Mouse (Mus musculus) kidney, postnatal 4 days (tissue): Measurements from ENCODE around the gene Hebp2.
A peak's percentile ranks its signal among the peaks of the same experiment; 100 is the strongest.
"Not testable (repeated sequence)": the region's sequence is repeated elsewhere in the genome, so short reads cannot be mapped to it uniquely, and the experiment has no call there.

Experiments
- DNase-seq, 2 experiments: peaks; one replicate each; pipeline ENCODE4 v3.0.0; 2021; ENCODE audit warnings: mixed read lengths in 2 of 2

The Hebp2 gene

DNA sequence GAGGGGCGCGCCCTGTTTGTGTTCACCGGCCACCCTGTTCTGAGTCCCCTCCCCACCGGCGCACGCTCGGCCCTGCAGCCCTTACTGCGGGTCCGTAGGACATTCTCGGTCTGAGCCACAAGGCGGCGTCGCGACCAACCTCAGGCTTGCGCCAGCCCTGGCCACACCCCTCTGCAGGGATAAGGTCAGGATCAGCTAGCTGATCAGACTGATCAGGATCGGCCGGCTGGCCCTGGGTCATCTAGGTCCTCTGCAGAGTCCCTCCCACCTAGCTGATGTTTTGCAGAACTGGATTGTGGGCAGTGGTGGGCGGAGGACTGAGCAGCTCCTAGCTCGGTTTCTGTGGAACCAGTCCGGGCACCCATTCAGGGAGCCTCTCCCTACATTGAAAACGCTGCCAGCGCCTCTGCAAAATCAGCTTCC, at the start of gene Hebp2:
TSS of gene Hebp2 (minus strand) at position 264 of the 423 bp plus-strand sequence.
- DNase-seq, result peak; percentile 80 to 87

DNA sequence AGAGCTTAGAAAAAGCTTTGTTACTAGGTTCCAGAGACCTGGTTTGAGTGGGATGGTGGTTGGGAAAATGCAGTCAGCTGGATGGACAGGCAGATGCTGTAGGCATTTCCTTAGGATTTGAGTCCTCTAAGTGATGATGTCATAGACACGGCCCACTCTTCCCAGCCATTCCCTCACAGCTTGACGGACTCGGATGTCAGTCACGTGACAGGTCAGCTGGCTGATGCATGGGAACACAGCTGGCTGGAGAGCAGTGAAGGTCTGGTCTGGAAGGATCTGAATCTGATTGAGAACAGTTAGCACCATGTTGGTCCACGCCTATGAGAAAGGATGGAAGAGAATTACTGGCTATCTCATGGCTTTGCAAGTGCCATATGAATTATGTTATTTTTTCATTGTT, 43.6 kb upstream of the Hebp2 start:
- no peak for DNase-seq

DNA sequence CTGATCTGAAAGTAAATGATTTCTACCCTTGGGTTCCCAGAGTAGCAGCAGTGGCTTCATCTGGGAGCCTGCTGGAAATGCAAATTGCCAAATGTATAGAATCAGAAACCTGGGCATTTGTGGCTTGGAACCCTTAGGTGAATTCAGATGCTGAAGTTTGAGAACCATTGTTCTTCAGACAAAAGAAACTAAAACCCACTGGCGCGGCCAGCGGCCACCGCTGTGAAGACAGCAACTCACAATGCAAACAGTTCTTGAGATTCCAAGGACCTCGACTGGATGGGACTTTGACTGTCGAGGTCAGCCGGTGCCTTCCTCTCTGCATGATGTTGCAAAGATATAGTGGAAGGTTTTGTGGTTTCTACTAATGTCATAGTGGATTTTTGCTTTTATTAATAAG, 38.3 kb upstream of the Hebp2 start:
- DNase-seq, result no peak

DNA sequence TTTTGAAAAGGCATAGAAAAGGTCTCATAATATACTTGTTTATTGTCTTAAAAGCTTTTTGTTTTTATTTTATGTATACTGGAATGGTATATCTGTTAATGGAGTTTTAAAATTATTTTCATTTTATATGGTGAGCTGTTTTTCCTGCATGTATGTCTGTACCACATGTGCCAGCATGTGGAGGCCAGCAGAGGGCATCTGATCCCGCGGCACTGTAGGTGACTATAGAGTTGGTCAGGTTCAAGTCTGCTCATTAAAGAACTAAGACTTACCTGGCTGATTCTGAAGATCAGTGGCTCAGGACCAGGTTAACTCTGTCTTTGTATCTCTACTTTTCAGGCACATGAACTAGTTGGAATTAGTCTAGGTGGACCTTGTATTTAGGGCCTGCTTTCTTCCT, 26.7 kb upstream of the Hebp2 start:
- peak in 1 of 2 experiments; percentile 27 for DNase-seq

DNA sequence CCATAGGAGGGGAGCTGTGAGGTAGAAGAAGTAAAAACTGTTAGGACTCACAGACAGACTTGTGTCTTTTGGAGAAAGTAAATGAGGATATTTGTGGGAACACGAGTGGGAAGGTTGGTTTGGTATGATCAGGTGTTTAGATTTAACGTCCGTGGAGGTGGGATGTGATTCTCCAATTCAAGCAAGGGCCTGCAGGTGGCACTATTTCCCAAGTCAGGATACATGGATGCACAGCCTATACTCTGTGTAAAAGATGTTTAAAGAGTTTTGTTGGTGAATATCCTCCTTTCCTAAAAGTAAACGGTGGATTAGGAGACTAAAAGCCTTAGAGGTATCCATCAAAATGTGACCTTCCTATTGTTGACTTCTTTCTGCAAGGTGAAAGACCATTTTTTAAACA, 17.1 kb upstream of the Hebp2 start:
- DNase-seq, result peak; percentile 75 to 78

DNA sequence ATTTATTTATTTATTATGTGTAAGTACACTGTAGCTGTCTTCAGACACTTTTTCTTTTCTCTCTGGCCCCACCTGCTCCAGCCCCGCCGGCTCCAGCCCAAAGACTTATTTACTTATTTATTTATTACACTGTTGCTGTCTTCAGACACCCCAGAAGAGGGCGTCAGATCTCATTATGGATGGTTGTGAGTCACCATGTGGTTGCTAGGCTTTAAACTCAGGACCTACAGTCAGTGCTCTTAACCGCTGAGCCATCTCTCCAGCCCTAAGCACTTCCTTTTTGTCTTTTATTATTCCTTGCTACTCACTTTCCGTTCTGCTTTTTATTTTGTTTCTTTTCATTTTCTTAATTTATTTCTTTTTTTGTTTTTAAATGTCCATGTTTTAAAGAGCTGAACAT, 15.6 kb upstream of the Hebp2 start:
- DNase-seq, result no peak

DNA sequence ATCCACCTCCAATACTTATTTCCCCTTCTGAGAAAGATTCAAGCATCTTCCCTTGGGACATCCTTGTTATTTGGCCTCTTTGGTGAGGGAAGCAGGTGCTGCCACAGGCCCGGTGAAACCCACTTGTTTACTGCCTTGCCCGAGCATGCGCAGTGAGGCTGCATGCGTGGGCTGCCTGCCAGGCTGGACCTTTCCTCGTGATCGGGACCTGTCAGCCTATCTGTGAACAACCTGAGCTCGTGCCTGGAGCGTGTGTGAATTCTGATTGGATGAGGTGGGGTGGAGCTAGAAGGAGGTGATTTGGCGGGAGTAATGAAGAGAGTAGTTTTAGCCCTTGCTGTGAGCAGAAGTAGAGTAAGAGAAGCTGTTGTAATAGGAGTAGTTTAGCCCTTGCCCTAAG, 13.2 kb upstream of the Hebp2 start:
- DNase-seq, result not testable (repeated sequence)

DNA sequence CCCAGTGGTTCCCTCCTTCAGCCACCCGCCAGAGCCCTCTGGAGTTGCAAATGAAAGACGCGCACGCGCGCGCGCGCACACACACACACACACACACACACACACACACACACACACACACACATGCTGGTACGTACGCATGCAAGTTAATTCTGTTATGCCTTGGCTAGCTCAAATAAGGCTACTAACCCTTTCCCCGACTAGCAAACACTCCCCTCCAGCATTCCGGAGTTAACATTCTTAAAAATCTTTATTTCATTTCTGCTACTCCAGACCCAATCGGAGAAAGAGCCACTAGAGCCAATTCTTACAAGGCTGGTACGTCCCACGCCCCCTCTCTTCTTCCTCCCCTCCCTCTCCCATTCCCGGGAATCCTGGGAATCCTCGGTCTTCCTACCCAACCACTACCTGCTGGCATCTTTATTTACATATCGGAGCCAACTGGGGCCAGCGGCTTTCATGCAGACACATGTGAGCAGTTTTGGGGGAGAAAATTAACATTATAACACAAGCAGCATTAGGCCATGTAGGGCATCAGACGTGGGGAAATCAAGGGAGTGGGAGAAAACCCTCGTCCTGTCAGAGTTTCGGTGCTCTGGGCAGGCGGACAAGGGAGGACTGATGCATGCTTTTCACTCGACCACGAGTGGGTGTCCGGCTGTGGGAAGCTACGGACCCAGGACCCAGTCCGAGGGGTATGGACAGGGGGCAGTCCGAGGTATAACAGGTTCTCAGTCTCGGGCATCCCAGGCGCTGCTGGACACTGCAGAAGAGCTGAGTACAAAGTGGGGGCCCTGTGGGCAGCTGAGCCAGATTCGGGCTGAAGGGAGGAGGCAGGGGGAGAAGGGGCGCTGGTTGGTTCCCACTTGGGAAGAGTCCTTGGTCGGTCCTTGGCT, 3.7 kb upstream of the Hebp2 start:
- DNase-seq, result peak; percentile 27 to 38

DNA sequence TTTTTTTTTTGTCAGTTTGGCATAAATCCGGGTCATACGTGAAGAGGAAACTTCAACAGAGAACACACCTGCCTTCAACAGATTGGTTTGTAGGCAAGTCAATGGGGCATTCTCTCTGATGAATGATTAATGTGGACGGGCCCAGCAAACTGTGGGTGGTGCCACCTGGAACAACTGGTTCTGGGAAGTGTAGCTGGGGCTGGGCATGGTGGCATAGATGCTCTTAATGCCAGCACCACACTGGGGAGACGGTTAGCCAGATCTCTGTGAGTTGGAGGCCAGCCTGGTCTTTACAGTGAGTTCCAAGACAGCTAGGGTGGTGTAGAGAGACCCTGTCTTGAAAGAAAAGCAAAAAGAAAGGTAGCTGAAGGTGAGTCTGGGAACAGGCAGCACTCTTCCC, 1.5 kb upstream of the Hebp2 start:
- peak in 1 of 2 experiments; percentile 31 for DNase-seq

DNA sequence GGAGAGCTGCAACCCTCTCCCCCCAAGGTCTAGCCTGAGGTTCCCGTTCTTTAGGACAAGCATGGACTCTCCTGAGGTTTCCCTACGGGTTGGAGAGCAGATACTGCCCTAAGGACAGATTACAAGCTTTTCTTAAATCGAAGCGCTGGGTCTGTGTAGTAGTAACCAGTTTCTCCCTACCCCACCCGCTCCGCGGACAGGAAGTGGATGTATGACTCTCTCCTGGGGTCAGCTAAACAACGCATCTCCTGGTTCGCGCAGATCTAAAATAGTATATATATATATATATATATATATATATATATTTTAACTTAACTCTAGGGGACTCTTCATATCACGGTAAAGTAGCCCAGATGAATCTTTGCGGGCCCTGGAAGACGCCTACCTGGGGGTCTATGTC, 567 bp downstream of the Hebp2 start:
- peak; percentile 27 to 37 for DNase-seq

DNA sequence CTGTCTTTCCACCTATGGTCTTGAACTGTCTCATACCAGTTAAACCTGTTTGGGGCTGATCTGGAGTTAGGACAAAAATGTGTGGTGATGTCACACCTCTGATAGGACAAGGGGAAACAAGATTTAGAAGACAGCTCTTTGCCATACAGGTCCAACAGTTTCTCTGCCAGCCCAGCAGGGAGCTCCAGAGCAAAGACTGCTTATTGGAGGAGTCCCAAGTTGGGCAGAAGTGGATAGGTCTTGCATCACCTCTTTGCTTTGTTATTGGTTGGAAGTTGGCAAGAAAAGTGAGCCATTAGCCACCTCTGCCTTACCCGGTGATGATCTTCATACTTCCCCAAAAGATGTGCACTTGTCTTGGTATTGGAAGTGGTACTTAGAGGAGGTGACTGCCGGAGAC, 9.0 kb downstream of the Hebp2 start:
- DNase-seq, result no peak

DNA sequence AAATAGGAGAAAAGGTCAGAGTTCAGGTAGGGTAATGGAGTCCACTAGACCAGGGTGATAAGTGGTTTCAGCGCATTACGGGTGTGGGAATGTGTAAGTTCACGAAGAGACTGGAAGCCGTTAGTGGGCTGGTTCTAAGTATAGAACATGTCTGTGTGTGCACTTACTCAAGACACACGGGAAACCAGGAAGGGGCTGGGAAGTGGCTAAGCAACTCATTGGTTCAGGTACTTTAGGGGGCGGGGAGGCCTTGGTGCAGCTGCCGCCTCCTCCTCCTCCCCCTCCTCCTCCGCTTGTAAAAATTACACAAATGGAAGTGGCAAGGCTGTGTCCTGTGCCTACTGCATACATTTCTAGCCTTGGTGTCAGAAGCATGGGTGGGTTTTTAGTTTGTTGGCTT, 13.6 kb downstream of the Hebp2 start:
- DNase-seq, result no peak

DNA sequence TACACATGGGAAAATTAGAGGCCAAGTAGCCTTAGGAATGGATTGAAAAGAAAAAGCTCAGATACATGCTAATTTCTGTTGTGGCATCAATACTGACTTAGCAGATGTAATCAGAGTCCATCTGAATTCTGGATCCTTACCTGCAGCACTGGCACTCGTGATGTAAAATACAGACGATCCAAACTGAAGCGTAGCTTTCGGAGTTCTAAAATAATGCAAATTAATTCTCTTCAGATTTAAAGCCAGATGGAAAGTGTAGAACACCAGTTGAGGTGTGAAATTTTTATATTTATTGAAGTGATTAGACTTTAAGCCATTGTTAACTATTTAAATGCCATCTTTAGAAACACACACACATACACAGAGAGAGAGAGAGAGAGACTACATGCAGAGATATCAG, 15.7 kb downstream of the Hebp2 start:
- no peak for DNase-seq

DNA sequence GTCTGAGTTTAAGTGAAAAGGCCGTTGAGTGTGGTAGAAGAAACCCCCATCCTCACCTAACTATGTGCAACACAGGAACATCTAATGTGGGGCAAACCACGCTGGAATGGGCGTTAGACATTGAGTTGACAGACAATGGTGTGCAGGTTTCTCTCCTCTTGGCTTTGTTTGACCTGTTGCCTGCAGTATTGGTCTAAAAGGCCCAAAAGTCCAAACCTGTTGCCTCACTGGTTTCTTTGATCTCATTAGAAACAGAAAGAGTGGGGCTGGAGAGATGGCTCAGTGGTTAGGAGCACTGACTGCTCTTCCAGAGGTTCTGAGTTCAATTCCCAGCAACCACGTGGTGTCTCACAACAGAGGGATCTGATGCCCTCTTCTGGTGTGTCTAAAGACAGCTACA, 16.7 kb downstream of the Hebp2 start:
- DNase-seq, result no peak

DNA sequence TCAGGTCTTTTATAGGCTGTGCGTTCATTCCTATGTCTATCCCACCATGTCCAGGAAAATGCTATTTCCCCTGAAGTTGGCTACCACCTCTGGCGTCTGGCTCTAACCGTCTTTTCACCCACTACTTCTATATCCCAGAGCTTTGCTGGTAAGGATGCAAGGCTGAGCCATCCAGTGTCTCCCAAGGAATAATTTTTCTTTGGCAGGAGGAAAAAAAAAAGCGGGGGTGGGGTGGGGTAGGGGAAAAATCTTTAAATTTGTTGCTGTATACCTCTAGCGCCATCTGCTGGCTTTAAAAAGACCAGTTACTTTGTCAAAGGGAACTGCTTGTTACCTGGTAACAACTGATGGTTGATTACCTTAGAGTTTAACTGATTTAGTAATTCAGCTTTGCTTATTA, 17.4 kb downstream of the Hebp2 start:
- peak in 1 of 2 experiments; percentile 21 for DNase-seq

DNA sequence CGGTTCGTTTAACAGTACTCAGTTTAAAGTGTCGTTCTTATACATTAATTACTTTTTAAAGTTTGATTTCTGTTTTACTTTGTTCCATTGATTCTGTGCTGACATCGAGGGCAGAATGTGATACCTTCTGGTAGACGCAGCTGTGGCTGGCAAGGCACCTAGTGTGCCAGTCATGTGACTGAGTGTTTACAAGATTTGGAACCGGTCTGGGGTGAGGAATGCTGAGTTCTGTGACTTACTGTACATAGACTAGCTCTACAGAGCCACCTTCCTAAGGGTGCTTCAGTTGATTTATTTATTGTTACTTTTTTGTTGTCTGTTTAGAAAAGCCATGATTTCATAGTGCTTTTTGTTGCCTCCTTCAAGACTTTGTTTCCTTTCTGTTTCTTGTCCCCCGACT, 18.1 kb downstream of the Hebp2 start:
- DNase-seq, result peak in 1 of 2 experiments; percentile 15

DNA sequence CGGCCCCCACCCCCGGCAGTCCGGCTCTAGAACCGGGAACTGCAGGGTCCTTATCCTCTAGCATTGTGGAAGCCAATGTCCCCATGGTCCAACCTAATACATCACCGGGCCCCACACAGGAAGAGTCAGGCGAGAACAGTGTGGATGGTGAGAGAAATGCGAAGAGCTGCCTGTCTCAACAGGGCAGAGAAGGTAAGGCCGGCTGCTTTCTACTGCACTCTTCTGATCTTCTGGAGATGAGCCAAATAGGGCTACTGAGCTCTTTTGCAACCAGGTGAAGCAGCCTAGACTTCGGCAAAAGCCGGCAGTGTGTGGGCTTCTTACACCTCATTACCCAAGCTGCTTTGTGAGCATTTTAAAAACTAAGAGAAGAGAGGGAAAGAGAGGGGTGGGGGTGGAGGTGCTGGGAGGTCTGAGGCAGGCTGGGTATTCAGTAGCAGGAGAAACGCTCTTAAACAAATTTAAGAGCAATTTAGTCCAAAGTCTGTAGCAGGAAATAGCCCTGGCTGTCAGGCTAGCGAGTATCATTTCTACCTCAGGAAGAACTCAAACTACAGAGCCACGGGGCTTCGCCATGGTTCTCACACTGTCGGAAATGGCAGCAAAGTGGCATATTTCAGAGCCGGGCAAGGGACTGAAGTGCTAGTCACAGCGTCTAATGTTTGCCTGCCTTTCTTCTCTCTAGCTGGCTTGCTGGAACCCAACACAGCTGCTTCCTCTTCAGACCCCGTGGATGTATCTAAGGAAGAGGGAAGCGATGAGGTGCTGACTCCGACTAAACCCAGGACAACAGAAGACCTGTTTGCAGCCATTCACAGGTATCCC, 18.8 kb downstream of the Hebp2 start:
- peak in 1 of 2 experiments; percentile 25 for DNase-seq

DNA sequence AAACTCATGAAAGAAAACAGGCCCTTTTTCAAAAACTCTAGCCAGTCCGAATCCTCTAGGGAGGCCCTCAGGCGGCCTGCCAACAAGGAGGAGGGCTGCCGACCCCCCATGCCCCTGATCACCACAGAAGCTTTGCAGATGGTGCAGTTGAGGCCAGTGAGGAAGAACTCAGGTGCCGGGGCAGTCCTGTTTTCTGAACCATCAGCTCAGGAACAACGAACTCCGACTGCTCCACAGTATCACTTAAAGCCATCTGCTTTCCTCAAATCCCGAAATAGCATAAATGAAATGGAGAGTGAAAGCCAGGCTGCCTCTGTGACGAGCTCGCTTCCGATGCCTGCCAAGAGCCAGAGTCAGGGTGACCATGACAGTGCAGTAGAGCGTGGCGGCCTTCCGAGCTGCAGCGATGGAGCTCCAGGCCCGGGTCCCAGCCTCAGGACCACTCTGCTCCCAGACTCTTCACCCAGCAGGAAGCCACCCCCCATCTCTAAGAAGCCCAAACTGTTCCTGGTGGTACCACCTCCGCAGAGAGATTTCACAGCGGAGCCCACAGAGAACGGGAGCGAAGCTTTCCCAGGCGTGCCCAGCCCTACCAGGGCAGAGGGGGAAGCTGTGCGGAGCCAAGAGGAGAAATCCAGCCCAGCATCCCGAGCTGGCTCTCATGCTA, 19.6 kb downstream of the Hebp2 start:
- DNase-seq, result peak; percentile 54 to 61

DNA sequence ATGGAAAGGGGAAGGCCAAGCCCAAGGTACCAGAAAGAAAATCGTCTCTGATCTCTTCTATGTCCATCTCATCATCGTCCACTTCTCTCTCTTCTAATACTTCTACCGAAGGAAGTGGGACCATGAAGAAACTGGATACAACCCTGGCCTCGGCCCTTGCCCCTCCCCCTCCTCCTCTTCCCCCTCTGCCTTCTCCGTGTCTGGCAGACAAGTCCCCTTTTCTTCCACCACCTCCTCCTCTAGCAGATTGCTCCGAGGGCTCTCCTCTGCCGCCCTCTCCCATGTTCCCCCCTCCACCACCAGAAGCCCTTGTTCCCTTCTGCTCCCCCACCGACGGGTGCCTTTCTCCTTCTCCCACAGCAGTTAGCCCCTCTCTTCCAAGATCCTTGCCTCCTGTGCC, 20.1 kb downstream of the Hebp2 start:
- DNase-seq, result peak in 1 of 2 experiments; percentile 16

DNA sequence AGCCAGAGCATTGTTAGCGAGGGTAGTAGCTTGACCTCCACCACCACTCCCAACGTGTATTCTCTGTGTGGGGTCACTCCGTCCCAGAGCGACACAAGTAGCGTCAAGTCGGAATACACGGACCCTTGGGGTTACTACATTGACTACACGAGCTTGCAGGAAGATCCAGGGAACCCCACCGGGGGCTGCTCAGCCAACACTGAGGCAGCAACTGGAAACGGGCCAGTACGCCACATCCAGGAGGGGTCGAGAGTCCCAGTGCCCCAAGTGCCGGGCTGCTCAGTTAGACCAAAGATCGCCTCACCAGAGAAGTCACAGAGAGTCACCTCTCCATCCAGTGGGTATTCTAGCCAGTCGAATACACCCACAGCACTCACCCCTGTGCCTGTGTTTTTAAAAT, 20.6 kb downstream of the Hebp2 start:
- DNase-seq, result no peak

DNA sequence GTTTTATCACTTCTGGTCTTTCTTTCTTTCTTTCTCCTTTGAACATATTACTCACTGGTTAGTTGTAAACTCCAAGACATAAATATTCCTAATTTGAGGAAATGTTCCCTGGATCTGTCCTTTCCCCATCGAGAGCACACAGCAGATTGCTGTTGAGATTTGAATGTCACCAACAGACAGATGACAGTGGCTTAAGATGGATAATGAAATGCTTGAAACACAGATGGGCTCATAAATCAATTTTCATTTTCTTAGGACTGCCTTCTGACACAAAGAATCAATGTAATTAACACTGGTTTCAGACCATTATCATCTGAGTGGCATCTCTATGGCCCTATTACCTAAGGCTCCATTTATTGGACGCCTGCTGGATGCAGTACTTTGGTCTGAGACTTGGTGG, 23.3 kb downstream of the Hebp2 start:
- no peak for DNase-seq

DNA sequence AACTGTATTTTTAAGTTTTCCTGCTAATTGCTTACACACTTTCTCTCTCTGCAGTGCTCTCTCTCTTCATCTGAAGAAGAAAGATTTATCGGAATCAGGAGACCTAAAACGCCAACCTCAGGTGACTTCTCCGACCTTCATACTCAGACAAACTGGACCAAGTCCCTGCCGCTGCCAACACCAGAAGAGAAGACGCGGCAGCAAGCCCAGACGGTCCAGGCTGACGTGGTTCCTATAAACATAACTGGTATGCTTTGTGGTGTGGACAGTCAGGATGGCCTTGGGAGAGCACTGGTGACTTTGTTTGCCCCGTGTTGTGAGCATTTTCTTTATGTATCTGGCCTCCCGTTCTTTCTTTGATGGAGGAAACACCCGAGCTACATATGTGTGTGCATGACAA, 34.4 kb downstream of the Hebp2 start:
- no peak for DNase-seq

DNA sequence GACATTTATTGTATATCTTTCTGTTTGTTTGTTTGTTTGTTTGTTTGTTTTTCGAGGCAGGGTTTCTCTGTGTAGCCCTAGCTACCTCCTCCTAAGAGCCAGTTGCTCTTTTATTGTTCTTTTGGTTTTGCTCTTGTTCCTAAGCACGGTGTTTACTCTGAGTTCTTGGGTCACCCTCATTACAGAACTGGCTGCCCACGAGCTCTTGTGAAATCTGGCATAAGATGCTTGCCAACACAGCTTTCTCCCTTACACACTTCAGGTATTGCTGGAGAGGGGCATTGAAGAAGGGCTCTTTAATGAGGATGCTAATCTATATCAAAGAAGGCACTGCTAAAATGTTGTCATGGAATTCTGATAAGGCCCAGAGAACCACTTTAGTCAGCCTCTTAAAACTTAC, 35.2 kb downstream of the Hebp2 start:
- no peak for DNase-seq
